Mouse (Mus musculus): Measurements from ENCODE around the gene Gmppb.

DNA sequence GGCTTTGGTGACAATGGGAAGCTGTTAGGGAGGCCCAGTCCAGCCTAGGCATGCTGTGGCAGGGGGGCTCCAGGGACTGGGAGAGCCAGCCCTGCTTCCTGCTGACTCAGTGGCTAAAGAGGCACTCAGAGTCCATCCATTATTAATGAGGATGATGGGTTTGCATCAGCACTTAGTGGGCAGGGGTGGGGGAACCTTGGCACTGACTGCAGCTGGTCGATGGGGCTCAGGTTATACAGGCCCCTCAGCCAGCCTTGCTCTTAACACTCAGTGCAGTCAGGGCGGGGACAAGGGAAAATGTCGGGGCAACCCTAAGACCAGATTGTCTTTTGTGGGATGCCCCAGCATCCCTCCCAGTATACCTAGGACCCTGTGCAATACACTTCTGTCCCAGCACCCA, 13.1 kb downstream of the Gmppb start:
- TF ChIP-seq POLR2A (IDR thresholded peaks at IDR 0.05; ENCODE audit: extremely low read depth, insufficient read depth, low read length): no peak
- TF ChIP-seq CTCF (IDR thresholded peaks at IDR 0.05; ENCODE audit: extremely low read depth, insufficient read depth, low read length): no peak
